ENCODE assay signal across 10 mouse cellular contexts in the genomic region with DNA sequence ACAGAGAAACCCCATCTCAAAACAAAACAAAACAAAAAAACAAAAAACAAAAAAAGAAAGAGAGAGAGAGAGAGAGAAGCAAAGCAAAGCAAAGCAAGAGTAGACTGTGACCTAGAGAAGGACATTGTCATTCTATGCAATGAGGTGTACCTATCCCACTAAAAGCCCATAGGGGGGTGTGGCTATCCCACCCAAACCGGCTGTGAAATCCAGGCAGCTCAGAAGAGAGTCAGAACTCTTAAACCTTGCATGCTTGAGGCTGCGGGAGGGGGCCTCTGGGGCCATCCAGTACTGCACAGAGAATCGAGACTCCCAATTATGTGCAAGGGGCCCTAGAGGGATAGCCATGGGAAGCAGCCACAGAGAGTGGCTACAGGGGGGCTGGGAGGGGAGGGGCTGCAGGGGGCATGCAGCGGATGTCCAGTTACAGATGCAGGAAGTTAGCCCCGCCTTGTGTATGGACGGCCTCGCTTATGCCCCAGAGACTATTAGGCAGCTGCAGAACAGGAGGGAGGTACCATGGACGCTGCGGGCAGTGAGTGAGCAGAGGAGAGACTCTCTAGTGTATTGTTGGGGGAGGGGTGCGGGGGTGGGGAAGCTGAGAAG.
DNase-seq lines count a peak whose midpoint lies in the region; ATAC-seq and TF ChIP-seq lines count a peak whose summit lies in the region.
"Had no signal": no experiment of that assay in that cellular context is flagged by ENCODE, and none has a peak within 500 bp of the region (broad histone marks: within the 10 kb centered on the region; RNA-seq: fewer than 3 reads in every experiment).

No protein-coding gene starts in this region.

- H3K4me3 ChIP-seq in heart, embryonic 13.5 days = no peak overlapping the region
- H3K4me3 ChIP-seq in forebrain, postnatal 0 days (ENCODE audit: low read depth, low read length) = no peak overlapping the region

- peaks cover 2% of the 10 kb centered on the region; the same call in 1 of the 2 replicates for H3K9me3 ChIP-seq in heart, embryonic 13.5 days
- no peaks in the 10 kb centered on the region for H3K9me3 ChIP-seq in forebrain, postnatal 0 days (ENCODE audit: low read length)

- WGBS in heart, embryonic 13.5 days = 22% methylated on average over 10 of the region's 10 CpGs
- 7% methylated on average over 10 of the region's 10 CpGs for WGBS in forebrain, postnatal 0 days

- H3K36me3 ChIP-seq in heart, embryonic 13.5 days = no peaks in the 10 kb centered on the region
- peaks cover 7% of the 10 kb centered on the region for H3K36me3 ChIP-seq in forebrain, postnatal 0 days (ENCODE audit: insufficient read depth)

- H3K27me3 ChIP-seq in heart, embryonic 13.5 days (replicated peaks) = no peaks in the 10 kb centered on the region
- no peaks in the 10 kb centered on the region for H3K27me3 ChIP-seq in forebrain, postnatal 0 days (ENCODE audit: insufficient read depth, low read length)

- DNase-seq in heart, adult 8-10 months (ENCODE audit: low spot score) = no peak
- DNase-seq in R1 (ENCODE audit: low read depth, low spot score) = peak; percentile 50
- no peak for DNase-seq in forebrain, postnatal 0 days
- DNase-seq in mesoderm, embryonic 11.5 days (ENCODE audit: low read depth, low spot score) = peak; percentile 28
- no peak for DNase-seq in adrenal gland, postnatal 4 days (ENCODE audit: low spot score in 2 of 2)
- no peak for DNase-seq in left cerebral cortex, adult 8-10 months (ENCODE audit: low spot score in 2 of 2)
- DNase-seq in testis, postnatal 10 days (ENCODE audit: low spot score) = no peak
- DNase-seq: cerebellum, postnatal 25 days; gastrocnemius, postnatal 36 days had no signal

- peak overlapping the region; percentile 42 for H3K4me2 ChIP-seq in heart, embryonic 13.5 days
- no peak overlapping the region for H3K4me2 ChIP-seq in forebrain, postnatal 0 days (ENCODE audit: low read depth)

- no peak overlapping the region for H3K9ac ChIP-seq in heart, embryonic 13.5 days
- no peak overlapping the region for H3K9ac ChIP-seq in forebrain, postnatal 0 days

- TF ChIP-seq CTCF in forebrain, postnatal 0 days (IDR thresholded peaks at IDR 0.05; ENCODE audit: low read depth) = no peak

- ATAC-seq in heart, embryonic 13.5 days (ENCODE audit: extremely low read depth, insufficient number of reproducible peaks, low FRiP score, low TSS enrichment) = no peak
- 0 out of 2 replicates have a peak, but pooled peaks have one; percentile 12 for ATAC-seq in forebrain, postnatal 0 days

- H3K4me1 ChIP-seq in heart, embryonic 13.5 days = peaks cover 4% of the 10 kb centered on the region; the same call in 1 of the 2 replicates
- no peaks in the 10 kb centered on the region for H3K4me1 ChIP-seq in forebrain, postnatal 0 days (ENCODE audit: insufficient read depth)

- H3K27ac ChIP-seq in heart, embryonic 13.5 days (replicated peaks) = no peak overlapping the region
- H3K27ac ChIP-seq in forebrain, postnatal 0 days (ENCODE audit: low read depth, low read length) = no peak overlapping the region

Comparison
In these comparisons a context has a peak if more than half of its experiments do, and no peak if none do; other contexts are left out.
1. DNase-seq: peak in R1 (single experiment) and mesoderm, embryonic 11.5 days (single experiment); none in heart, adult 8-10 months (single experiment), forebrain, postnatal 0 days (single experiment), adrenal gland, postnatal 4 days (0 of 2), left cerebral cortex, adult 8-10 months (0 of 2) and testis, postnatal 10 days (single experiment).